Mouse (Mus musculus) frontal cortex, postnatal 10 days (tissue): ENCODE results near the gene Hist1h2bj.
"Not testable (repeated sequence)": the region's sequence is repeated elsewhere in the genome, so short reads cannot be mapped to it uniquely, and the experiment has no call there.

ENCODE experiments used
- DNase-seq, 2 experiments: peaks; one replicate each; pipeline ENCODE4 v3.0.0; 2022; ENCODE audit warnings: low spot score in 2 of 2, mixed read lengths in 1 of 2

The Hist1h2bj gene

GRCm38 (mm10) chr13:22039364-22039763, 3.6 kb upstream of the Hist1h2bj start:
- no peak for DNase-seq

DNA sequence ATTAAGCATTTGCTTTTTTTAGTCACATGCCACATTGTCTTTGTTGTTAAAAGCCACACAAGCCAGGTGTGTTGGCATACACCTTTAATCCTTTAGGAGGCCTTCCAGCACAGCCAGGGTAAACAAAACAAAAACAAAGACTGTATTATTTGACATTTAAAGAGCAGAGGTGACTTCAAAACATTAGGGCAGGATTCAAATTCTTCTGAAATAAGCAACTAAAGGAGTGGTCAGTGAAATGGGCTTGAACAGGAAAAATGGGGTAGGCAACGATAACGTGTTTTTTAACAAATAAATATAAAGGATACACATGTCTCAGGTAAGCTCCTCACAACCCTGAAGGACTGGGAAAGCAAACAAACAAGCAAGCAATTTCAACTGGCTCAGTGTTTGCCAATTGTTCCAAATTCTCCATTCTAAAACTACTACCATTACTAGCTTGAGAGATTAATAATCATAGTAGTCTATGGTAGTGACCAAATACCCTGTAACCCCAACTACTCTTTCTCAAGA, 3.0 kb upstream of the Hist1h2bj start:
- DNase-seq, result no peak

- no peak for DNase-seq
These were observed 2.4 kb upstream of the Hist1h2bj start for GRCm38 (mm10) chr13:22040464-22041141.

DNA sequence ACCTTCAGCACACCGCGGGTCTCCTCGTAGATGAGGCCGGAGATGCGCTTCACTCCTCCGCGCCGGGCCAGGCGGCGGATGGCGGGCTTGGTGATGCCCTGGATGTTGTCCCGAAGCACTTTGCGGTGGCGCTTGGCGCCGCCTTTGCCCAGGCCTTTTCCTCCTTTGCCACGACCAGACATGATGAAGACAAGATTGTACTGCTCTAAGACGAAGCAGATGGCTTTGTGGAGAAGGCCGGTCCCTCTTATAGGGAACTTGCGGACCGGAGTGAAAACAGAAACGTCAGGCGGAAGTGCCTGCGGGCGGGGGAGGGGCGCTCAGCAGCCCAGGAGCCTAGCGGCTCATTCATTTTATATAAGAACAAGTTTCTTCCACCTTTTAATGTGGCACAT, 1.9 kb upstream of the Hist1h2bj start, which contains the start of gene Hist1h4i:
Hist1h4i (minus strand) TSS at position 221 of the 395 bp plus-strand sequence.
- DNase-seq, result peak; percentile 91 to 93

- DNase-seq, result no peak
These were observed 1.1 kb upstream of the Hist1h2bj start for GRCm38 (mm10) chr13:22041651-22042567.

DNA sequence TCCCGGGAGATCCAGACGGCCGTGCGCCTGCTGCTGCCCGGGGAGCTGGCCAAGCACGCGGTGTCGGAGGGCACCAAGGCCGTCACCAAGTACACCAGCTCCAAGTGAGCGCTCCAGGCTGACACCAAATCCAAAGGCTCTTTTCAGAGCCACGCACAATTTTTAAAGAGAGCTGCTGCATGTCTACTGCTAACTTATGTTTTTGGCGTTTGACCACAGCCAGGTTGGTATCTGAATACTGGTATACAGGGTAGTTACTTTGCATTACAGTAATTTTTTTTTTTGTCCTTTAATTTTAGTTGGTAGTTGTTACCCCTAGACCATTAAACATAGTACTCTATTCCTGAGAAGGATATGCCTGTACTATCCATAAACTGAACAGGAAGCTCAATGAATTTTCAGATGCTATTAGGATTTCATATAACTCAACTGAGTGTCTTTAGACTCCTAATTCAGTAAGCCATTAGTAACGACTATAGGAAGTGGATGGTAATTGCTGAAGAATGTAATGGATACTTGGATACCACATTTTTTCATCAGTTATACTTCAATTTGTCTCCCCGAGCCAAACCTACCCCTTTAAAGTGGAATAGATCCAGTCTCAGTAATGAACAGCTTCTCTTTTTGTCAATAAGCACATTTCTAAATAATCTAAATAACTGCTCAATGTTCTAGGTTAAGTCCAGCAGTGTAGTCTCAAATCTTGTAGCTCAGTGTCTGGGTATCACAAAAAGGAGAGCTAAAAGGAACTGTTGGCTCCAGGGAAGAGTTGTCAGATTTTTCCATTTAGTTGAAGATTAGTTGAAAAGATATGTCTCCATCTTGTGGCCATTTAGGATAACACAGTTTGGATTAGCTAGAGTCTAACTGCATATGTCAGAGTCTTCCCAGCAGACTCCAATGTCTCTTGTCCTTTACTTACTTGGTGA, 753 bp downstream of the Hist1h2bj start:
- no peak for DNase-seq

GRCm38 (mm10) chr13:22044432-22045155, 1.6 kb downstream of the Hist1h2bj start:
- DNase-seq, result no peak

GRCm38 (mm10) chr13:22045311-22045710, 2.3 kb downstream of the Hist1h2bj start:
- DNase-seq, result no peak

- no peak for DNase-seq
These were observed 6.0 kb downstream of the Hist1h2bj start for GRCm38 (mm10) chr13:22049041-22049440.

GRCm38 (mm10) chr13:22049737-22050440, 6.9 kb downstream of the Hist1h2bj start:
- DNase-seq, result no peak

GRCm38 (mm10) chr13:22050591-22051522, 7.8 kb downstream of the Hist1h2bj start:
- DNase-seq, result peak; percentile 80 to 89

- DNase-seq, result no peak
These were observed 8.5 kb downstream of the Hist1h2bj start for GRCm38 (mm10) chr13:22051523-22051859.

- DNase-seq, result no peak
These were observed 10.7 kb downstream of the Hist1h2bj start for GRCm38 (mm10) chr13:22053754-22054153.

DNA sequence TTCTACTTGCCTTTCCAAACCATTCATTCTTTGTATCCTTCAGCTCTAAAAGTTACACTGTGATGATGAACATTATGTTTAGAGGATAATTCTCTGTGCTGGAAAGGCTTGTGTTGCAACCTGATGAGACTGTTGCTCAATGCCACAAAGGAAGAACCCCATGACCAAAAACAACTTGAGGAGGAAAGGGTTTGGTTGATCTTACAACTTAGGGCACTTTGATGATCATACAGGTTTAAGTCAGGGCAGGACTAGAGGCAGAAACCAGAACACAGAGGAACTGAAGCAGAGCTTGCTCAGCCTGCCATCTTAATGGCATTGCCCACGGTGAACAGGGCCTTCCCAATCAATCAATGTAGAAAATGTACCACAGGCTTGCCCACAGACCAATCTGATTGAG, 18.4 kb downstream of the Hist1h2bj start:
- no peak for DNase-seq

DNA sequence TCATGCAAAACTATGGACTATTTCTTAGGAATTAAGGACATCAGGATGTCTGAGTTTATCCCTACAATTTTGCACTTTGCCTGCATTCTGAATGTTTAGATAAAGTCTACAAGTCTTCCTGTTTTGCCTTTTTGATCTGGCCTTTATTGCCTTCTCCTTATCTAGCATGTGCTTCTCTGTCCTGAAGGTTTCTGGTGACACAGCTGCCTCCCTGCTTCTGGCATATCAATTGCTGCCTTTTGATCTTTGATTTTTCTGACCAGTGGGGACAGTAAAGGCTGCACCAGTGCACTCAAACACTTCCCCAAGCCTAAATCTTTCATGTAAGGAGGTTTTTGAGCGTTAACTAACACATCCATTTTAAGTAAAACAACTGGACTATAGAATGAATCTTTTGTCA, 20.5 kb downstream of the Hist1h2bj start:
- DNase-seq, result no peak

- DNase-seq, result not testable (repeated sequence)
These were observed 41.1 kb downstream of the Hist1h2bj start, which contains the start of gene Vmn1r188 for GRCm38 (mm10) chr13:22084140-22084539. Gene Vmn1r188 (plus strand): TSS chr13:22084440.
